Mouse (Mus musculus) megakaryocyte progenitor cell, adult 5-6 weeks (primary cell): ENCODE measurements around the gene Mthfd1l. TPM values are rescaled to one million over a fixed set of nuclear protein-coding genes. Genes with fewer than 3 reads are reported as not detected.
"Not testable (repeated sequence)": the region's sequence is repeated elsewhere in the genome, so short reads cannot be mapped to it uniquely, and the experiment has no call there.

Experiments used
- ATAC-seq: replicated peaks from 2 replicates; pipeline ENCODE4 v1.8.0; 2016; ENCODE audit warnings: mild to moderate bottlenecking, moderate TSS enrichment, inconsistent platforms; ENCODE audit not compliant: poor library complexity
- total RNA-seq, 2 experiments: library from RNA; stranded (forward) in 1 of 2; stranded (reverse) in 1 of 2; fragments of 157-497, 149-512 nt in 1 of 2; fragments of 200-1000 nt in 1 of 2; gene quantifications; 2 replicates each; pipeline versions ENCODE4 v1.2.3 to v1.2.4; 2015 to 2017

Gene Mthfd1l
- total RNA-seq, 2 experiments from 2014 or later, result 39.4 to 99.8 TPM

DNA sequence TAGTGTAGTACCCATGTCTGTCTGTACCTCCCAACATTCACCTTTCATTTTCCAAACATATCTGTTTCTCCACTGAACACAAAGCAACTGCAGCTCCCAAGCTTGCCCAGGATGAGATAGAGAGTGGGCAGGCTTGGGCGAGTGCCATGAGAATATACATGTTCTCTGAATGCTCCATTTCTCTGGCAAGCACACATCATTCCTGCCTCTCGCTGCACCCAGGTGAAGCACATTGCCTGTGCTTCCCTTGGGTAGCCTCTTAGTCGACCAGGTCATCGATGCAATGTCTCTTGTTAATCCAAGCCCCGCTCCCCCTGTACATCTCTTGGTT is 140.4 kb downstream of the Mthfd1l start:
- no peak for ATAC-seq

DNA sequence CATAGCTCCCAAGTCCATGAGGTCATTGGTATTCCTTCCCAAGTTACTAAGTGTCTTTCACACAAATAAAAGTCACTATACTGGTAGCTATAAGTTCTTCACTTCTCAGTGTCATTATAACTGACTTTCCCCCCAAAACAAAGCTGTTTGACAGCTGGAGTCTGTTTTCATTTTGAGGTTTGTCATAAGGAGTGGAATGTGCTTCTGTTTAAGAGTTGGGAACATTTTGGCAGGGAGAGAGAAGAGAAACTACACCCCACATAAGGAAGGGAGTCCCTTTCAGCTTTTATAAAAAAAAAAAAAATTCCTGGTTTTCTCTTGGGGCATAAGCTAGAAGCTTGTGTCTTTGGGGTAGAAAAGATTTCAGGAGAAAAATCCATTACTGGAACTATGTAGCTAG is 143.7 kb downstream of the Mthfd1l start:
- no peak for ATAC-seq

DNA sequence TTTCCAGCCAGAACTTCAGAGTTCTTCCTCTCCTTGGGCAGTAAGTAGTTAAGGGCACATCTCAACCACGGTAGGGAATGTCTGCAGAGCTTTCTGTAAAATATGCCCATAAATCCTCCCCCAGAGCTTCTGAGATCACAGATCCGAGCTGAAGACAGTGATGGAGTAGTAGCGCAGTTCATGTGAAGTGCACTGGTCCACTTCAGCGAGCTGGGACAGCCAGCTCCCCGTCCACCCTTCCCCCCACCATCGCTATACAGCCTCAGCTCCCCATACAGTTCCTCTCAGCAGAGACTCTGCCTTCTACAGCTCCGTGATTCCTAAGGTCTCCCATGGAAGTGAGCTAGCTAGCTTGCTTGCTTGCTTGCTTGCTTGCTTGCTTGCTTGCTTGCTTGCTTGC is 144.2 kb downstream of the Mthfd1l start:
- ATAC-seq, result no peak

DNA sequence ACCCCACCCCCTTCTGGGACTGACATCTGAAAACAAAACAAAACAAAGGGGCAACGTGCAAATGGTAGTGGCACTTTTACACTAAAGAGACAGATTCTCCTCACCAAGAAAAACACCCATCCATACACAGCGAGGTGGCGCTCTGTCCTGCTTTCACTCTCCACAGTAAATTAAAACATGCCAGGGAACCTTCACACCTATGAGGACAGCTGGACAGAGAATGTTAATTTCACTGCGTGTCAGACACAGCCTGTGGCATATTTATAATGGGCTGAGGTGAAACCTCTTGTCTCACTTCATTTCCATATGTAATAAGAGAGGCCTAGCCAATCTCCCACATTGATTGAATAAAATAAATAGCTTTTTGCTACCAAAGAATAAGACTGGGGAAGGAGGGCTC is 146.4 kb downstream of the Mthfd1l start:
- ATAC-seq, result no peak

DNA sequence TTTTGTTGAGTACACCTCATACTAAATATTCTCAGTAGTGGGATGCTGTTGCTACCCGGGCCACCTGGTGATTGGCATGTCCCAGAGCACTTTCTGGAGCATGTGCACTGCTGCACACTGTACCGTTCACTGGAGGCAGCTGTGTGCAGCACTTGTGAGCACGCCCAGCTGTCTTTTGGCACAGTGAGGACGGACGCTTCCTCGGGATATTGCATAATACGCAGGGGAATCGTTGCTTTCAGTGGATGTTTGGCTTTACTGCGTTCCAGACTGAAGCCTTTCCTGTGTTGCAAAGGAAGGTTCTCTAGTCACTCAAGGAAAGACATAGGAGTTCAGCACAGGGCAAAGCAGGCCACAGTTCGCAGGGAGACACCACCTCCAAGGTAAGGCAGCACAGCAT is 147.8 kb downstream of the Mthfd1l start:
- ATAC-seq, result peak; percentile 93

DNA sequence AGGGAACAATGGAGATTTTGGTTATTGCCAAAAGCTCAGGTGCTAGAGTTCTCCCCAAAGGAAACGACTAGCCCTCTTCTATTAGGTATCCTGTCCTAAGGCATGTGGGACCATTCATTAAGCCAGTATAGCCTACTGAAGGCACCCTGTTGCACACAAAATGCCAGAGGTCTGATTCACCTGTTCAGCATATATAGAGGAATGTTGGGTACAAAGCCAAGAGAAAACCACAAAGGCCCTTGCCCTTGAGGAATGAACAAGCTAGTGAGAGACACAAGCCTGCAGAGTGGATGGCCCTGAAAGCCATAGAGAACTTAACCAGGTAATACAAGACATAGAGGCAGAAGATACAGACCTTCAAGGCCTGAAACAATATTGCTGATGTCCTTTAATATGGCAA is 148.3 kb downstream of the Mthfd1l start:
- ATAC-seq, result no peak

DNA sequence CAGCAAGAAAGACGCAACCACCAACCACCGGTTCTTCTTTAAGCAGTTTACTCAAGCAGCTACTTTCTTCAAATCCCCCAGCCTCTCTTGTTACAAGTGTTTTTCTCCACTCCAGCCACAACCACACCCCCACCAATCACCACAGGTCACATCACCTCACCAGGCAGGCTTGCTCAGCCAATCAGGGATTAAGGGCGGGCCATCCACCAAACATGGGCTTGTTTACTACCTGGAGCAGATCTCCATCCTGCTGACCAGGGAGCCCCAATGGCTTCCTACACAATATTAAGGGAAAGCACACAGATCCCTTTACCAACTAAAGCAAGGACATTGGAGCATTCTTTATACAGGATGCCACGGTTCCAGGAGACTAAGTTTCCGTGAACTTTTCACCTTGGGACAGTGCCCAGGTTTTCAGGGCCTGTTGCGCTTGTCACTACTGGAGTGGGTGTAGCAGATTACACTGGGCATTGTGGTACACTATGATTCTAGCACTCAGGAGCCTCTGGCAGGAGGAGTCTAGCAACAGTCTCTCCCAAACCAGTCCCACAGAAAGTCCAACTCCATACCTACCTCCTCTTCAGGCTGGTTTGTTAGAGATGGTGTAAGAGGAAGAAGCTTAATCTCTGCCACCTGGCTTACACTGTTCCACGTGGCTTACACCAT is 150.5 kb downstream of the Mthfd1l start:
- ATAC-seq, result not testable (repeated sequence)

DNA sequence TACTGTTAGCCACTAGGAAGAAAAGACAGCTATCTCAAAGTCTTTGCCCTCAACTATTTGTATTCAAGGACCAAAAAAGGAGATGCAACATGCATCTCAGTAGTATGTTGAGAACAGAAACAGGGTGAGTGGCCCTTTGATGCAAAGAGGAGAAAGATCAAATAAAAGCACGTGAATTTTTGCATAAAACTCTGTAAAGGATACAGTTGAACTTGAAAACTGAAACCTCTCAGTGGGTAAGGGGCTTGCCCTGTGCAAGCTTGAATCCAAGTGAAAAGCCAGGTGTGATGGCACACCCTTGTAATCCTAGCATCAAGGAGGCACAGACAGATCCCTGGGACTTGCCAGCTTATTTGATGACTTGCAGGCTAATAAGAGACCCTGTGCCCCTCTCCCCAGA is 151.2 kb downstream of the Mthfd1l start:
- no peak for ATAC-seq

DNA sequence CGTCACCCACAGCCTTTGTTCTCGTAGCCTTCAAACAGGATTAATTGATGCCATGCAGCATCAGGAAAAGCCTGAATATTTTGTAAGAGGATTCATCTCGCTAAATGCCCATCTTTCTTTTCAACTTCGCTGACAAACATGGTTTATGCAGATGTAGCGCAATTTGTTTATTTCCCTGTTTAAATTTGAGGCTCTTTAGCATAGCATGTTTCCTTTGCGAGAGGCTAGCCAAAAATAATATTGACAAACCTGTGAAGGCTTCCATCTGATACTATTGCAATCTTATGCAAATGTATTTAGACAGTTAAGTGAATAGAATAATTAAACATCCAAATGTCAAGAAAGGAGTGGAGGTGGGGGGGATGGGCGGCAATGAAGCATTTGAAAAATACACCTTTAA is 152.3 kb downstream of the Mthfd1l start:
- no peak for ATAC-seq

DNA sequence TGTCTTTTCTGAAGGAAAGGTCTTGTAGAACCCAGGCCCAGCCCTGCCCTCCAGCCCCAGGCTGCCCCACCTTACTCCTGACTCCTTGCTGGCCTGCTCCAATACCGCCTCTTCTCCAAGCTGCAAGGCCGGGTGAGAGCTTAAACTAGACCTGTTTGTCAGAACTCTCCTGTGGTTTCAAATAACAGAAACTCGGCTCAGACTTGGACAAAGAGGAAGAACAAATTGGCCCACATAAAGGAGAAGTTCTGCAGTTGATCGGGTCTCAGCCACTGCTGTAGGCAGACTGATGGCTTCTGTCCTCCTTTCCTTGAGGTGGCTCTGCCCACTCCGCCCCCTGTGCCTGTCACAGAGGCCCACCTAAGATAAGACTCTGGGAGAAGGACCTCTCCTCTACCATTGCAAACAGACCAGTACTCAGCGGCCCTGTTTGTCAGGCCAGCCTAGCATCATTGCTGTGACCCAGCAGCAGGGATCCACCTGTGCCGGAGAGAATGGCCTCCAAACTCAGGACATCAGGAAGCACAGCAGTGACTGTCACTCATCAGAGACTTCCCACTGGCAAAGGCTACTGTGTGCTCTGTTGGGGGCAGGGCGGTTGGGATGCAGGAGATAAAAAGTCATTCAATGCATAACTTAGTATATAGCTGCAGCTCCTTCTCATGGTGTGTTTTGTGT is 153.6 kb downstream of the Mthfd1l start:
- peak; percentile 81 for ATAC-seq

DNA sequence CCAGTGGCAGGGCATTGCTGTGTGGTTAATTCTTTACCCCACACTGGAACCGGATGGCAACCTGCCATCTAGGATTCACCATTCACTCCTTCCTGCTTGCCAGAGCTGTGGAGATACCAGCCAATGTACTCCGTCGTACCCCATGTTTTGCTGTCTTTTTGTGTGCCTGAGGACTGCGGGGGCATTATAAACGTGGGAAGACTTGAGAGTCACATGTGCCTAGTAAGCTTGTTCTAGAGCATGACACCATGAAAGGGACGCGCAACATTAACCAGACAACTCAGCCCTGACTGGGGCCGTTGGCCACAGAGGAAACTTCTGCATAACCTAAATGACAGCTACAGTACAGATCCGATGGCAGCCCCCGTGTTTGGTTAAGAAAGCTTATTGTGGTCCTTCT is 155.5 kb downstream of the Mthfd1l start:
- ATAC-seq, result peak; percentile 33

DNA sequence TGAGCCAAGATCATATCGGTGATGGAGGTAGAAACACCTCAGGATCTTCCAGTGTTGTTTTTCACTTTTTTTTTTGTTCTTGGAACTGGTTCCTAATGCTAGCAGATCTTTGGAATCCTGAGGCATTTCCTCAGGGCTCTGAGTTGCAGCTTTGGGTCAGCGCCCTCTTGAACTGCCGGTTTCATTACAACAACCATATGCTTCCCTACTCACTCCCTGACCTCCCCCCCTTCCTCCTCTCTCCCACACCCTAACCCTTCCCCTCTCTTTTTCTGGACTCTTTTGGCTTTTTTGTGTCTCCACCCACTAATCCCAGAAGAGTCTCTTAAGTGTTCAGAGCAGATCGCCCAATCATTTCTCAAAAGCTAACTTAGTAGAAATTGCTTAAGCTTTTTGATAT is 156.0 kb downstream of the Mthfd1l start:
- no peak for ATAC-seq

DNA sequence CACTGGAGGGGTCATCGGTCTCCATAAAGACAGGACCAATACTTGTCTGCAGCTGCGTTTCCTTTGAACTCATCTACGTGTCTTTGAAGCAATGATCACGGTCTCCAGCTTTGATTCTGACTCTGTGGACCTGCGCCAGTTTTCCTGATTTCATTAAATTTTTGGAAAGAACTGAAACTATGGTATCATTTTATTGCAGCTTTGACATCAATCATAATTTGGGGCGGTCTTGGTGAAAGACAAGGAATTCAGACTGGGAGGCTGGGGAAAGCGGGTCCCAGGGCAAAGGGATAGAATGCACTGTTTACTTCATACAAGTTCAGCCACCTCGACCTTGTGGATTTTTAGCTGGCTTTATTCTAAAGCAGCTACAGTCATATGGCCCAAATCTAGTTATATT is 156.5 kb downstream of the Mthfd1l start:
- ATAC-seq, result no peak

DNA sequence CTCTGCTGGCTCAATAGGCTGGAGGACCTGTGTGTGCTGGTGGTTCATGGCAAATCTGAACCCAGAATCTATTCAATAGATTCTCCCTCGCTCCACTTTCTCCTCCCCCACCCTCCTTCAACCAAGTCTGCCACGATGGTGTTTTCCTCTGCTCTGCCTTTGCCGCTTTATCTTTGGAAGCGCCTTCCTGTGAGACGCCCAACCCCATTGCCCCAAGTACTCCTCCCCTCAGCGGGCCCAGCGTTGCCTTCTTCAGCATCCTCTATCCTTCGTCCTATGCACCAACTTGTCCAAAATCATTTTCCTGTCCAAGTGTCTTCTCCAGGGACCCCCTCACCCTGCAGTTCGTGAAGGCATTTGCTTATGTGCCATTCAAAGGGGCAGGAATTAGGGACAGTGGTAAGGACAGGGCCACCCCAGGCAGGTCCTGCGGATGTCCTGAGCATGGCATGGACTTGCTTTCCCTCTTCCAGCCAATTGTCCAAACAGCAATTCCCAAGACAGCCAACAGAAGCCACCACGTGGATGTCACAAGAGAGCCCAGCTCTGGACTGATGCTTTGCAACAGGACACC is 157.2 kb downstream of the Mthfd1l start:
- ATAC-seq, result no peak

DNA sequence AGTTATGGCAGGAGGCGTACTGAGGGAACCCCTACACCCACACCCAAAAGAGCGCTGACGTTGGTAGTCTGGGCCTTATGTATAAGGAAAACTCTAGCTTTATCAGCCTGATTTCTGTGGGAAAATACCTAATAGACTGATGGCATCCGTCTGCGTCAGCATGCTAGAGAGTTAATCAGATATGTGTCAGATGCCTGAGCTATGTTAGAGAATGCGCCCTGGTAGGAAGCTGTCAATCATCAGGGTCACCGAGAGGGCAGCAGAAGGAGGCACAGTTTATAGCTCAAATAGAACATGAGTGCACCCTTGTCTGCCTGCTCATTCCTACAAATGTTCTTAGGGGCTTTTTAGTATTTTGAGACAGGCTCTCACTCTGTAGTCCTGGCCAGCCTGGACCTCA is 159.8 kb downstream of the Mthfd1l start:
- no peak for ATAC-seq

DNA sequence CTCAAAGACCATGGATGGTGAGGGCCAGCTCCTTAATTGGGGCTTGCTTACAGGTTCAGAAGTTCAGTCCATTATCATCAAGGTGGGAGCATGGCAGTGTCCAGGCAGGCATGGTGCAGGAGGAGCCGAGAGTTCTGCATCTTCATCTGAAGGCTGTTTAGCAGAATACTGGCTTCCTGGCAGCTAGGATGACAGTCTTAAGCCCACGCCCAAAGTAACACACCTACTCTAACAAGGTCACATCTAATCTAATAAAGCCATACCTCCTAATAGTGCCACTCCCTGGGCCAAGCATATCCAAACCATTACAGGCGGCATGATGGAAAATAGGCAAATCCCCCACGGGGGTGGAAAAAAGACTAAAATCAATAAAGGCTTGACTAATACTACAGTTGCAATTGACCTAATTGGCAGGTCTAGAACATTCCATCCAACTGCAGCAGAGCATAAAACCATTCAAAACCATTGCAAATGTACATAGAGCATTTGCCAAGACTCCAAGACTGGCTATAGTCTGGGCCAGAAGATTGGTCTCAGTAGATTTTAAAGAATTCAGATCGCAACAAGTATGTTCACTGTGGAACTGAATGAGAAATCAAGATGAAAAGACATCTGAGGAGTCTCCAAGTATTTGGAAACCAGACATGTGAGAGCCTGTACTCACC is 162.3 kb downstream of the Mthfd1l start:
- ATAC-seq, result no peak

DNA sequence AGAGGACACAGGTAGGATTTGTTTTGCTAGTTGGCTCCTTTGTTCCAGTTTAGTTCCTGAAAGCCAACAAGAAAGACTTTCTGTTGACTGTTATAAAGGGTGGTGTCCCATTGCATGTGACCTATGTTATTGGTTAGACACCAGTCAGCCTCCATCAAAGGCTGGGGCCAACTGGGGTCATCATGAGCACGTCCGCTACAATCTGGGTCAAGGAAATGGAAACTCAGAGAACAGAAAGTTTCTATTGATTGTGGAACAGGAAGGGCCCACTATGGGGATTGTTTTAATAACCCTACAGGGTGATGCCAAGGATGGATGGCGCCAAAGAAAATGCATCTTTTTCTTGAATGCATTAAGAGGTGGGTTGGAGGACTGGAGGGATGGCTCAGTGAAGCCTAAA is 166.6 kb downstream of the Mthfd1l start:
- no peak for ATAC-seq

DNA sequence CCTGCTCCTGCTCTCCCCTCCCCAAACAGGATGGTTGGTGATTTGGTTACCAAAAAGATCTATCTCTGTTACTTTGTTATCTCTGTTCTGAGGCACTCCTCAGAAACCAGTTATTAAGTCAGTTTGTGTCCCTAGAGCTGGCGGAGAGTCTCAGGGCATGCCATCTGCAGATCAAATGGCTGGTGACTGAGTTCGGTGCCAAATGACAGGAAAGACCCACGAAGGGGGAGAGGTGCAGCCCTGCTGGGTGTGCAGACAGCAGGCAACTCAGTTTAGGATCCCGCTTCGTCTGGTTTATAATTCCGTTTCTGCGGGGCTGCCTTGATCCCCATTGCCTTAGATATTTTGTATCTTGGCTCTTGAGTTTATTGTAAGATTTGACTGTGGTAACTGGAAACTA is 168.8 kb downstream of the Mthfd1l start:
- no peak for ATAC-seq

DNA sequence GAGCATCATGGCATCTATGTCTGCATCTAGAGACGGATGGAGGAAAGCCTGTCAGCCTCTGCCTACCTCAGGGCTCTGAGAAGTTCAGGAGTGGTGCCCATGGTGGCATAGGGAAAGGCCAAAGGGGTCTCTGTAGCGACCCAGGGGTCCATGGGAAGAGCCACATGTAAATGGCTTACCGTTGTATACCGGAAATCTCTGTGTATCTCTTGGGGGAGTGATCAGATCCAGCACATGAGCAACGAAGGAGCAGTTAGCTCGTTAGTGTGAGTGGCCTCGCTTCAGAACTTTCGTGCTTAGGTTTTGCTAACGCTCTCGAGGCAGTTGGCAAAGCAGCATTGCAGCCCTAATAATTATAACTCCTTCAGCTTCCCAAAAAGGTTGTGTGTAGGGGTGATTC is 169.9 kb downstream of the Mthfd1l start:
- ATAC-seq, result no peak

DNA sequence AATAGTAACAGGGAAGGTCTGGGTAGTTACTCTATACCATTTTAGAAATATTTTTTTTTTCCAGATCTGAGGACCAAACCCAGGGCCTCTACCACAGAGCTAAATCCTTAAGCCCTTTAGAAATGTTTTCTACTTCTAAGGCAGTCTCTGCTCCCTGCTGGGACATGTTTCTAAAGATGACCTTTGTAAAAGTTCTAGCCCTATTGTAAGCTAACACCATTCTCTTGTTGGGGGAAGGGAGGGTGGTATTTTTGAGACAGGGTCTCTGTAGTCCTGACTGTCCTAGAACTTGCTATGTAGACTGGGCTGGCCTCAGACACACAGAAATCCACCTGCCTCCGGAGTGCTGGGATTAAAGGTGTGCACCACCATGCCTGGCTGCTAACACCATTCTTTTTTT is 170.5 kb downstream of the Mthfd1l start:
- no peak for ATAC-seq

DNA sequence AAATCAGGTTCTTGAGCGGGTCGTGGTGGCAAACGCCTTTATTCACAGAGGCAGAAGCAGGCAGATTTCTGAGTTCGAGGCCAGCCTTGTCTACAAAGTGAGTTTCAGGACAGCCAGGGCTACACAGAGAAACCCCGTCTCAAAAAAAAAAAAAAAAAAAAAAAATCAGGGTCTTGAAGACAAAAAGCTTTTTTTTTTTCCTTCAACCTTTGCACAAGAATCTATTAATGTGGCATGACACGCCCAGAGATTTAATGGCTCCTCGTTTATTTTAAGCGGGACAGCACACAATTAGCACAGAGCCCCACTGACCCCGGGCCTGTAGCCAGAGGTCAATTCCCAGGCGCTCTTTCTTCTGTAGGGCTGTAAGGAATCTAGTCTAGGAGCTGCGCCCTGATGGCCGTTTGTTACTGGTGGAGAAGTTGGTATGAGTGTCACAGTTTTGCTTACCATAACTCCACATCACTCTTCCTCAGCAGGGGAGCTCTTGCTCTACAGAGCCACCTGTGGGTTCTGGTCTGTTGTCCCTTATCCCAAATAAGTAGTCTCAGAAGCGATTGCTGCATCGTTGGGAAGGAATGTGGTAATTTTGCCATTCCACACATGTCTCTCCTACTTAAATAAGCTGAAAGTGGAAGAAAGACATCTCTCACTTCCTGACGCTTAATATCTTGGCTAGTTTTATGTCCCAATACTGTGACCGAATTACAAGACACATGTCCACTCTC is 172.3 kb downstream of the Mthfd1l start:
- ATAC-seq, result no peak

DNA sequence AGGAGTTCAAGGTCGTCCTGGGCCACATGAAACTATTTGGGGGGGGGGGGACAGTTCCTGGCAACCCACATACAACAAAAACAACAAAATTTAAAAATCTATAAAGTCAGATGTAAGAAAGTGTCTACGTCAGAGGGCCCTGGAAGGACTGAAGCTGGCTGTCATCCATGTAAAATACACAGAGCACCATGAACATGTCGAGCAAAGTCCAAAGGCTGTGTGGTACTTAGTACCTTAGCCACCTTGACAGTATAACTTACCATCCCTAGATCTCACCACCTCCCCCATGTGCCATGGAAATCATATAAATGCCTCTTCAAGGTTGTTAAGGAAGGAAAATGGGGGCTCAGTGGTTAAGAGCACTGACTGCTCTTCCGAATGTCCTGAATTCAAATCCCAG is 174.0 kb downstream of the Mthfd1l start:
- no peak for ATAC-seq
